Mouse (Mus musculus): ENCODE results near the gene Pole3. TPM values are rescaled to one million over a fixed set of nuclear protein-coding genes. Genes with fewer than 3 reads are reported as not detected.

Gene Pole3
- polyA plus RNA-seq (2016; fragmentation: Nextera tagmentation; extraction: Ambion mirVana) = 117 and 120 TPM in 2 replicates

DNA sequence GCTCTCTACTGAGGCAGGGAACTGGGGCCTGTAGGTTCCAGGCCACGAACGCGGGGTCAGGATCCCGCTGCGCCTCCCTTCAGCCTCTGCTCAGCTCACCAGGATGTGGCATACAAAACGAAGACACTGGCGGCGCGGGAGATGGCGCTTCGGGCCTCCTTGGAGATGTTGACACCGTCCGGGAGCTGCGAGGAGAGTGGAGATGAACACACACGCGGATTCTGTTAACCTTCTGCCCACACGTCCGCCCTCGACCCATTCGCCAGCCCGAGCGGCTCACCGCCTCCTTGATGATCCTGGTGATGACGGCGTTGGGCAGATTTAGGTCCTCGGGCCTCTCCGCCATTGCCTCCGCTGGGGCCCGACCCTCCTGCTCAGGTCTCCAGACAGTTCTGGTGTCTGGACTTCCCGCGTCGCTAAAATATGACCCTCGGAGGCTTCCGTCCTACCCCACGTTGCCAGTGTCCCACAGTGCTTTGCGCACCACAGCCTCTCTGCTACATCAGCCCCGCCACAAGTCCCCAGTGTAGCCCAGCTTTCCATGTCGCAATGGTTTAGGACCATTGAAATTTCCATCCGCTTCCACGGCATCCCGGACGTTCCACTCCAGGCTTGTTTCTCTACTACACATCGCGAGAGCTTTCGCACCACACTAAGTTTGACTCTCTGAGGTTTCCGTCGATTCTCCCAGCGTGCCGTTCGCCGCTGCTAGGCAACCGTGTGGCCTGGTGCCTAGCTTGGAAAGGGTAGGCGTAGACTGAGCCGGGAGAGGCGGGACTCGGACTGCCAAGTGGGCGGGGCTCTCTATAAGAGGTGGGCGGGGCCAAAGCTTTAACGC, at the start of gene Pole3, which contains the start of gene 4933430I17Rik:
TSS of gene Pole3 (minus strand) at position 418 of the 838 bp plus-strand sequence.
TSS of gene 4933430I17Rik (plus strand) at position 719 of the 838 bp plus-strand sequence.
- H3K9me3 ChIP-seq = no peaks in the 10 kb centered on the region
- peaks cover 25% of the 10 kb centered on the region for H3K36me3 ChIP-seq (replicated peaks)
- DNase-seq (ENCODE audit: low spot score) = peak; percentile 97
- peaks cover 23% of the 10 kb centered on the region for H3K4me1 ChIP-seq
- peak within 1 kb of the TSS; percentile 98 for H3K27ac ChIP-seq (replicated peaks)
- peak within 1 kb of the TSS; percentile 92 for H3K4me3 ChIP-seq
- H3K27me3 ChIP-seq (replicated peaks; ENCODE audit: low read depth, poor library complexity, severe bottlenecking) = no peaks in the 10 kb centered on the region
- under 1% methylated on average over 59 of the region's 59 CpGs for WGBS

DNA sequence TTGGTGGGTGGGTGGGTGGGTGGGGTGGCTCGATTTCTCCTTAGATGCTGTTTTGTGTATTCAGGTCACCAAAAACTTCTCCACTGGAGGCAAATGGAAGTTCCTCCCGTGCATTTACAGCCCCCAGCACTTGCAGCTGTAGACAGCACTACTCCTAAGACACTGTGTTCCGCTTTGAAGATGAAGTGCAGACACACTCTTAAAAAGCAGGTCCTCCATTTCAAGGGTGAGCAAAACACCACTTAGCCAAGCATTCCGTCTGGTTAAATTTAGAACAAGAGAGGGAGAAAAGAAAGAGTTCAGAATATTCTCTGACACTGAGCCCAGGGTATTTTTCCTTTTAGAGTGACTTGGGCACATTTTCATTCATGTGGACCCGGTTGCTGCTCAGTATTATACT, 45.2 kb upstream of the Pole3 start:
- H3K36me3 ChIP-seq (replicated peaks) = no peaks in the 10 kb centered on the region
- no peak overlapping the region for H3K27ac ChIP-seq (replicated peaks)
- DNase-seq (ENCODE audit: low spot score) = no peak
- no peaks in the 10 kb centered on the region for H3K9me3 ChIP-seq
- H3K4me1 ChIP-seq = peaks cover 10% of the 10 kb centered on the region; the same call in 1 of the 2 replicates
- WGBS = 60% methylated on average over 5 of the region's 5 CpGs
- 0 out of 2 replicates have a peak, but pooled peaks cover 5% of the 10 kb centered on the region for H3K27me3 ChIP-seq (replicated peaks; ENCODE audit: low read depth, poor library complexity, severe bottlenecking)
- H3K4me3 ChIP-seq = no peak overlapping the region

DNA sequence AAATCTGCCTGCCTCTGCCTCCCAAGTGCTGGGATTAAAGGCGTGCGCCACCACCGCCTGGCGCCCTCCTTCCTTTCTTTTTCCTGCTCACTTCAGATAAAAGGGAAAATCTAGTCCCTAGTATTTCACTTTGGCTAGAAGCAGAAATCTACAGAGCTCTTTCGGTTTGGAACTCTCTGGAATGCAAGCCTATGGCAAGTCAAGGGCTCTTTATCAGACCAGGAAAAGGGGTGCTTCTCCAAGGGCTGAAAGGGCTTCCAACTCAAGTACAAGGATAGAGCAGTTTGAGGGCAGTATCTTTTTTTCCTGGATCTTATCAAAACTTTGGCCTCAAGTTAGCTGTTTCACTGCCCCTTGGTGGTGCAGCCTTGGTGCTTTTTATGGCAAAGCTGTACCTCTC, 44.7 kb upstream of the Pole3 start:
- no peaks in the 10 kb centered on the region for H3K9me3 ChIP-seq
- 0 out of 2 replicates have a peak, but pooled peaks cover 5% of the 10 kb centered on the region for H3K27me3 ChIP-seq (replicated peaks; ENCODE audit: low read depth, poor library complexity, severe bottlenecking)
- H3K36me3 ChIP-seq (replicated peaks) = no peaks in the 10 kb centered on the region
- no peak overlapping the region for H3K4me3 ChIP-seq
- WGBS = 90% methylated on average over 5 of the region's 5 CpGs
- DNase-seq (ENCODE audit: low spot score) = no peak
- peaks cover 10% of the 10 kb centered on the region; the same call in 1 of the 2 replicates for H3K4me1 ChIP-seq
- H3K27ac ChIP-seq (replicated peaks) = no peak overlapping the region

DNA sequence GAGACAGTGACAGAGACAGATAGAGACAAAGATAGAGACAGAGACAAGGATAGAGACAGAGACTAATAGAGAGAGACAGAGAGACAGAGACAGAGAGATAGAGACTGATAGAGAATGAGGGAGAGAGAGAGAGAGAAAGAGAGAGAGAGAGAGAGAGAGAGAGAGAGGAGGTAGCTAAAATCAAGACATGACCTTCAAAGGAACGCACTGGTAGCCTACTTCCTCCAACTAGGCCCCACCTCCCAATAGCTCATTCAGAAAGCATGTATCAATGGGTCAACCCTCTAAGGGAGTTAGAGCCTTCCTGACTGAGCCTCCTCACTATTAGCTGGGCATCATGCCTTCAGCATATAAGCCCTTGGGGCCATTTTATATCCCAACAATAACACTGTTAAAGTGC, 43.5 kb upstream of the Pole3 start:
- no peak for DNase-seq (ENCODE audit: low spot score)
- 90% methylated on average over 1 of the region's 1 CpGs for WGBS
- Histone ChIP-seq H3K27ac (replicated peaks) (no peak overlapping the region), H3K9me3 (no peaks in the 10 kb centered on the region), H3K36me3 (replicated peaks) (no peaks in the 10 kb centered on the region), H3K4me1 (peaks cover 10% of the 10 kb centered on the region; the same call in 1 of the 2 replicates), H3K4me3 (no peak overlapping the region), H3K27me3 (replicated peaks; ENCODE audit: low read depth, poor library complexity, severe bottlenecking) (0 out of 2 replicates have a peak, but pooled peaks cover 5% of the 10 kb centered on the region)

DNA sequence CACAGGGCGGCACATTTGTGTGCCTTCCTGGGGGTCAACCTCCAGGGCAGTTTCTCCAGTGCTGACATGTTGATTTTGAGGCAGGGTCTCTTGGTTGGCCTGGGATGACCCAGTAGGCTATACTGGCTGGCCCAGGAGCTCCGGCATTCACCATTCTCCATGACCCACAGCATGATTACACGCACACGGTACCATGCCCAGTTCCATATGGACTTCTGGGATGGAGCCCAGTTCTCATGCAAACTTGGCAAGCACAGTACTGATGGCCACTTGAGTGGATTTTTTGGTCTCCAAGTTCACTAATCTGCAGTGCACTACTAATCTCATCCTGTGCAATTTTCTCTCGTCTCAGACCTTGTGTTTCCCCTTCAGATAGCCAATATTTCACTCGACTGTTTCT, 42.8 kb upstream of the Pole3 start:
- H3K9me3 ChIP-seq = no peaks in the 10 kb centered on the region
- H3K36me3 ChIP-seq (replicated peaks) = no peaks in the 10 kb centered on the region
- WGBS = 93% methylated on average over 6 of the region's 6 CpGs
- peaks cover 10% of the 10 kb centered on the region; the same call in 1 of the 2 replicates for H3K4me1 ChIP-seq
- DNase-seq (ENCODE audit: low spot score) = no peak
- H3K27ac ChIP-seq (replicated peaks) = no peak overlapping the region
- H3K27me3 ChIP-seq (replicated peaks; ENCODE audit: low read depth, poor library complexity, severe bottlenecking) = 0 out of 2 replicates have a peak, but pooled peaks cover 5% of the 10 kb centered on the region
- H3K4me3 ChIP-seq = no peak overlapping the region

DNA sequence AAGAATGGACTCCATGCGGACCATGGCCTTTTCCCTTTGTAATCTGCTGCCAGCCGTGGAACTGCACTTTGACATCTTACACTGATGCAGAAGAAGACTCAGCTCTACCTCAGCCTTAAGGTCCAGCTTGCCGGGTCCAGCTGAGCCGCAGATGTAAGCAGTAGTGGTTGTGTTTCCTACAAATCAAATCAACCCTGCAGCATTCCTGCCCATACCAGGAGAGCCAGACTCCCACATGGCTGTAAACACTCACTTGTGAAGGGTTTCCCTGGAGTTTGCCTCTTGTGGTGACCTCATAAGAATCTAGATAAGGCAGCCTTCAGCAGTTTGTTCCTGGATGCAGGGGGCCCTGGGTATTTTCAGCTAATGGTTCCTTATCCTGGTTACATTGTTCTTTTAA, 41.7 kb upstream of the Pole3 start:
- no peak for DNase-seq (ENCODE audit: low spot score)
- Histone ChIP-seq H3K9me3 (no peaks in the 10 kb centered on the region), H3K4me1 (peaks cover 14% of the 10 kb centered on the region), H3K4me3 (no peak overlapping the region), H3K36me3 (replicated peaks) (no peaks in the 10 kb centered on the region), H3K27me3 (replicated peaks; ENCODE audit: low read depth, poor library complexity, severe bottlenecking) (0 out of 2 replicates have a peak, but pooled peaks cover 5% of the 10 kb centered on the region), H3K27ac (replicated peaks) (no peak overlapping the region)
- WGBS = 88% methylated on average over 4 of the region's 4 CpGs

- peaks cover 12% of the 10 kb centered on the region for H3K4me1 ChIP-seq
- DNase-seq (ENCODE audit: low spot score) = no peak
- peak overlapping the region; percentile 42; the same call in 1 of the 2 replicates for H3K27ac ChIP-seq (replicated peaks)
- no peaks in the 10 kb centered on the region for H3K9me3 ChIP-seq
- 0 out of 2 replicates have a peak, but pooled peaks cover 5% of the 10 kb centered on the region for H3K27me3 ChIP-seq (replicated peaks; ENCODE audit: low read depth, poor library complexity, severe bottlenecking)
- 80% methylated on average over 4 of the region's 4 CpGs for WGBS
- H3K36me3 ChIP-seq (replicated peaks) = no peaks in the 10 kb centered on the region
- no peak overlapping the region for H3K4me3 ChIP-seq
Observed at GRCm38 (mm10) chr4:62562006-62562405, 37.1 kb upstream of the Pole3 start.

GRCm38 (mm10) chr4:62561630-62562001, 36.7 kb upstream of the Pole3 start:
- Histone ChIP-seq H3K4me1 (peaks cover 12% of the 10 kb centered on the region), H3K9me3 (no peaks in the 10 kb centered on the region), H3K4me3 (no peak overlapping the region), H3K27ac (replicated peaks) (peak overlapping the region; percentile 42; the same call in 1 of the 2 replicates), H3K27me3 (replicated peaks; ENCODE audit: low read depth, poor library complexity, severe bottlenecking) (0 out of 2 replicates have a peak, but pooled peaks cover 5% of the 10 kb centered on the region), H3K36me3 (replicated peaks) (no peaks in the 10 kb centered on the region)
- WGBS = 68% methylated on average over 3 of the region's 3 CpGs
- DNase-seq (ENCODE audit: low spot score) = no peak

DNA sequence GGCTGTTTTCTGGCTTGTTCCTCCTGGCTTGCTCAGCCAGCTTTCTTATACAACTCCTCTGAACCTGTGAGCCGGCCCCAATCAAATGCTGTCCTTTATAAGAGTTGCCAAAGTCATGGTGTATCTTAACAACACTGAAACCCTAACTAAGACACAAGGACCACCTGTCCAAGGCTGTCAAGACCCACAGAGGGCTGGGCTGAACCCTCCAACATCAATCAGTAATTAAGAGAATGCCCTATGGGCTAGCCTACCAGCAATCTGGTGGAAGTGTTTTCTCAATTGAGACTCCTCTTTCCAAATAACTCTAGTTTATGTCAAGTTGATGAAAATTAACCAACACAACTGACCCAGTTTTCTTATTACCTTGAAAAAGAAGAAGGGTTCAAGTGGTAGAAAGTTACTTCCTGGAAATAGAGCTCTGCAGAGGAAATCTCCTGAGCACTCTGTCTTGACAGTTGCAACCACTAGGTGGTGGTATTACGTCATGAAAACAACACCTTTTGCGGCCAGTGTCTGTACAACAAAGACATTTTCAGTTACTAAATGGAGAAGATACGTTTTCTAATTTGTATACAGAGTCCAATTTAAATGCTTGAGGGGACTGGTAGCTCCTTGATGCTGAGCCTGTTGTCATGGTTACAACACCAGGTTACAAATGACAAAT, 36.2 kb upstream of the Pole3 start:
- Histone ChIP-seq H3K27me3 (replicated peaks; ENCODE audit: low read depth, poor library complexity, severe bottlenecking) (0 out of 2 replicates have a peak, but pooled peaks cover 4% of the 10 kb centered on the region), H3K4me3 (no peak overlapping the region), H3K36me3 (replicated peaks) (no peaks in the 10 kb centered on the region), H3K27ac (replicated peaks) (peak overlapping the region; percentile 42; the same call in 1 of the 2 replicates), H3K9me3 (no peaks in the 10 kb centered on the region), H3K4me1 (peaks cover 12% of the 10 kb centered on the region)
- WGBS = 26% methylated on average over 4 of the region's 4 CpGs
- DNase-seq (ENCODE audit: low spot score) = peak; percentile 71

- H3K4me1 ChIP-seq = peaks cover 12% of the 10 kb centered on the region
- no peaks in the 10 kb centered on the region for H3K27me3 ChIP-seq (replicated peaks; ENCODE audit: low read depth, poor library complexity, severe bottlenecking)
- H3K4me3 ChIP-seq = no peak within 1 kb of the TSS
- no peak for DNase-seq (ENCODE audit: low spot score)
- H3K27ac ChIP-seq (replicated peaks) = no peak within 1 kb of the TSS
- no peaks in the 10 kb centered on the region for H3K9me3 ChIP-seq
- WGBS = 63% methylated on average over 6 of the region's 6 CpGs
- H3K36me3 ChIP-seq (replicated peaks) = no peaks in the 10 kb centered on the region
Observed at GRCm38 (mm10) chr4:62559797-62560329, 35.0 kb upstream of the Pole3 start, which contains the start of gene Rgs3. Rgs3 (plus strand) TSS chr4:62559847.

- WGBS = 76% methylated on average over 3 of the region's 3 CpGs
- no peak for DNase-seq (ENCODE audit: low spot score)
- Histone ChIP-seq H3K27ac (replicated peaks) (no peak overlapping the region), H3K4me3 (no peak overlapping the region), H3K9me3 (no peaks in the 10 kb centered on the region), H3K27me3 (replicated peaks; ENCODE audit: low read depth, poor library complexity, severe bottlenecking) (no peaks in the 10 kb centered on the region), H3K4me1 (peaks cover 12% of the 10 kb centered on the region), H3K36me3 (replicated peaks) (no peaks in the 10 kb centered on the region)
Observed at GRCm38 (mm10) chr4:62557436-62557835, 32.6 kb upstream of the Pole3 start.

GRCm38 (mm10) chr4:62551966-62552365, 27.1 kb upstream of the Pole3 start:
- Histone ChIP-seq H3K9me3 (no peaks in the 10 kb centered on the region), H3K4me3 (no peak overlapping the region), H3K4me1 (no peaks in the 10 kb centered on the region), H3K27ac (replicated peaks) (no peak overlapping the region), H3K36me3 (replicated peaks) (no peaks in the 10 kb centered on the region), H3K27me3 (replicated peaks; ENCODE audit: low read depth, poor library complexity, severe bottlenecking) (no peaks in the 10 kb centered on the region)
- DNase-seq (ENCODE audit: low spot score) = no peak
- 89% methylated on average over 7 of the region's 7 CpGs for WGBS
